Mouse (Mus musculus): ENCODE data around the gene Kcnn1.

Kcnn1 gene

GRCm38 (mm10) chr8:70862824-70863641 lies at the start of gene Kcnn1:
Kcnn1 (minus strand) TSS chr8:70863258.
- DNase-seq, result peak in 1 of 2 experiments; percentile 40

GRCm38 (mm10) chr8:70911596-70911995 lies 48.5 kb upstream of the Kcnn1 start:
- DNase-seq, result peak in 1 of 2 experiments; percentile 41

GRCm38 (mm10) chr8:70907518-70907917 lies 44.5 kb upstream of the Kcnn1 start:
- no peak for DNase-seq

GRCm38 (mm10) chr8:70905831-70906736 lies 43.0 kb upstream of the Kcnn1 start, which contains the start of gene Map1s:
Map1s (plus strand) TSS chr8:70905932.
- DNase-seq, result peak; percentile 97 to 98

GRCm38 (mm10) chr8:70905463-70905830 lies 42.4 kb upstream of the Kcnn1 start:
- no peak for DNase-seq

- DNase-seq, result no peak
Measured at GRCm38 (mm10) chr8:70904532-70904931, 41.5 kb upstream of the Kcnn1 start.

GRCm38 (mm10) chr8:70903582-70903981 lies 40.5 kb upstream of the Kcnn1 start:
- no peak for DNase-seq

GRCm38 (mm10) chr8:70903112-70903511 lies 40.1 kb upstream of the Kcnn1 start:
- DNase-seq, result peak in 1 of 2 experiments; percentile 26

GRCm38 (mm10) chr8:70902211-70902610 lies 39.2 kb upstream of the Kcnn1 start:
- DNase-seq, result peak in 1 of 2 experiments; percentile 29

GRCm38 (mm10) chr8:70900872-70901387 lies 37.9 kb upstream of the Kcnn1 start:
- DNase-seq, result peak in 1 of 2 experiments; percentile 17

GRCm38 (mm10) chr8:70899226-70899625 lies 36.2 kb upstream of the Kcnn1 start:
- peak in 1 of 2 experiments; percentile 7 for DNase-seq

GRCm38 (mm10) chr8:70898661-70899198 lies 35.7 kb upstream of the Kcnn1 start:
- peak in 1 of 2 experiments; percentile 27 for DNase-seq

- peak; percentile 94 to 95 for DNase-seq
Measured at GRCm38 (mm10) chr8:70897681-70898413, 34.8 kb upstream of the Kcnn1 start.

GRCm38 (mm10) chr8:70897021-70897680 lies 34.1 kb upstream of the Kcnn1 start, which contains the start of gene Rpl18a:
Rpl18a (minus strand) TSS chr8:70897412.
- peak; percentile 94 to 96 for DNase-seq

- peak in 1 of 2 experiments; percentile 8 for DNase-seq
Measured at GRCm38 (mm10) chr8:70896316-70897020, 33.4 kb upstream of the Kcnn1 start.

- peak in 1 of 2 experiments; percentile 45 for DNase-seq
Measured at GRCm38 (mm10) chr8:70895571-70896259, 32.7 kb upstream of the Kcnn1 start.

- DNase-seq, result no peak
Measured at GRCm38 (mm10) chr8:70894771-70895545, 31.9 kb upstream of the Kcnn1 start.

- no peak for DNase-seq
Measured at GRCm38 (mm10) chr8:70894385-70894720, 31.3 kb upstream of the Kcnn1 start.

- DNase-seq, result peak; percentile 84 to 88
Measured at GRCm38 (mm10) chr8:70893656-70894384, 30.8 kb upstream of the Kcnn1 start.
